Mouse (Mus musculus) gastrocnemius, postnatal 14 days (tissue): Measurements from ENCODE around the gene Garnl3. TPM values are rescaled to one million over a fixed set of nuclear protein-coding genes. Genes with fewer than 3 reads are reported as not detected.
A peak's percentile ranks its signal among the peaks of the same experiment; 100 is the strongest.
"Not testable (repeated sequence)": the region's sequence is repeated elsewhere in the genome, so short reads cannot be mapped to it uniquely, and the experiment has no call there.

ENCODE experiments used
- DNase-seq: peaks from one replicate; pipeline ENCODE4 v3.0.0; 2021; ENCODE audit warnings: mixed read lengths
- intact Hi-C: fragments of 180-260 bp; cut with DNase I; formaldehyde crosslinking; loops from one replicate; pipeline ENCODE4 v1.15.1; 2025; ENCODE audit warnings: low total_unique reads
- total RNA-seq, 2 experiments: library from RNA; stranded (reverse); gene quantifications; 2 replicates each; pipeline ENCODE4 v1.2.3; 2021

Gene Garnl3
- total RNA-seq, 2 experiments from 2014 or later = 2.0 to 2.3 TPM

GRCm38 (mm10) chr2:33097326-33097725 lies 34.1 kb downstream of the Garnl3 start:
- DNase-seq, intact Hi-C loops: not testable (repeated sequence)

DNA sequence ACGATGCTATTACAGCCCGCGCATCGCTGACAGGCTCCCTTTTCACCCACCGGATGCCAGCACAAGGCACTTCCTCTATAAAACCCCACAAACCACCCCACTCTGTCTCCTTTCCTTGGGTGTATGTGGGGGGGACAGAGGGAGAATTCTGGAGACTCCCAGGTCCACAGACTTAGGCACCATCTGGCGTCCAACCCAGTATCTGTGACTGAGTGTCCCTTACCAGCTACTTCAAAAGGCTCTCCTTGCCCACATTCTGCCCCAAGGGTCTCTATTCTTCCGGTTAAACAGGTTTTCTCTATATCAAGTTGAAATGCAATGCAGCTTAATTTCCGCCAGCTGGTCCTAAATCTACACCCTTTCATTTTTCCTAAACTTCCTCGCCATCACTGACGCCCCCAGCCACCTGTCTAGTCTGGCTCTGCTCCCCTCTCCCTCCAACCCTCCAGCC lies 36.2 kb downstream of the Garnl3 start:
- intact Hi-C loops = no loop called here
- no peak for DNase-seq

- intact Hi-C loops = no loop called here
- no peak for DNase-seq
Observed at GRCm38 (mm10) chr2:33090620-33091520, 40.6 kb downstream of the Garnl3 start.

GRCm38 (mm10) chr2:33090033-33090400 lies 41.4 kb downstream of the Garnl3 start:
- intact Hi-C loops, DNase-seq: not testable (repeated sequence)

- DNase-seq = no peak
- intact Hi-C loops = no loop called here
Observed at GRCm38 (mm10) chr2:33089356-33090032, 42.0 kb downstream of the Garnl3 start.

DNA sequence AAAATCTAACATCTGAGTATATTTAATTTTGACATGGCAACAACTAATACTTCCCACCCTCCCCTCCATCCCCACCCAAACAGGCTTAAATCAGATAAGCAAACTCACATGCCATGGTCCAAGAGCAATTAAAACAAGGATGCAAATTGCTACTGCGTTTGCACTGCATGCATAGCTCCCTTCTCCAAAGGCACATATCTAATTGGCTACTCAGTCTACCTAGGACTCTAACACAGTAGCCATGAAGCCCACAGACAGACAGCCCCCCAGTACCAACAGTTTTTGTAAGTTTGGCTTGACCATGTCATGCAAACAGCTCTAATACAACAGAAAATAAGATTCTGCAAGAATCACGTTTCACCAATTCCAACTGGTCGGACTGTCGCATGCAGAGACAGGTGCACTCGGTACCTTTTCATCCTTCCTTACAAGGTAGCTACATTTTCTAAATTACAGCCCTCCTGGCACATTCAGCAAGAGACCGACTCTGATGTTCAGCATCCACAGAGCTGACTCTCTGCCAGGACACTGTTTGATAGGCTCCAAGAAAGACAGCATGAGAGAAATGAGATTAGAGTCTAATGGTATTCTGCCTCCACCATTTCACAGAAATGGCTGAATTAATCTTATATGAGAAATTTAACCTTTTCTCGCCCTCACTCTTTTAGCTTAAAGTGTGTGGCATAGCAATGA lies 44.6 kb downstream of the Garnl3 start:
- intact Hi-C loops = no loop called here
- no peak for DNase-seq

GRCm38 (mm10) chr2:33086016-33086596 lies 45.3 kb downstream of the Garnl3 start:
- intact Hi-C loops = no loop called here
- no peak for DNase-seq

GRCm38 (mm10) chr2:33084221-33084620 lies 47.2 kb downstream of the Garnl3 start:
- intact Hi-C loops = no loop called here
- no peak for DNase-seq

GRCm38 (mm10) chr2:33080166-33080565 lies 51.3 kb downstream of the Garnl3 start:
- no peak for DNase-seq
- intact Hi-C loops = no loop called here

GRCm38 (mm10) chr2:33077252-33077651 lies 54.2 kb downstream of the Garnl3 start:
- DNase-seq = no peak
- intact Hi-C loops = no loop called here

DNA sequence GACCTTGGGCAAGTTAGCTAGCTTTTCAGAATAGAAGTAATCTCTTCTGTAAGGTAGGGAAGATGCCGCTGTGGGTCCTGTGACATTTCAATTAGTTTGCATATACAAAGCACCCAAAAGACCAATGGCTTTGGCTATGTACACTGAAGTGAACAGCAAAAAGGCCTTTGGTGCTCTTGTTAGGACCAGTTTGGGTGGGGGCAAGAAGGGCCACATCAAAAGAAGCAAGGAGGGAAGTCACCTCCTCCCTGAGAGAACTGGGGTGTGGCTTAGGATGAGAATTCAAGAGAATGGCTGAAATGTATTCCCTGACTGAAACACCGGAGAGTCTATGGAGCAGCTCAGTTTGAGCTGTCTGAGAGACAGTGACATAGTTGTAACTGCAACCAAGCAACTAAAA lies 56.5 kb downstream of the Garnl3 start:
- intact Hi-C loops = no loop called here
- DNase-seq = no peak

DNA sequence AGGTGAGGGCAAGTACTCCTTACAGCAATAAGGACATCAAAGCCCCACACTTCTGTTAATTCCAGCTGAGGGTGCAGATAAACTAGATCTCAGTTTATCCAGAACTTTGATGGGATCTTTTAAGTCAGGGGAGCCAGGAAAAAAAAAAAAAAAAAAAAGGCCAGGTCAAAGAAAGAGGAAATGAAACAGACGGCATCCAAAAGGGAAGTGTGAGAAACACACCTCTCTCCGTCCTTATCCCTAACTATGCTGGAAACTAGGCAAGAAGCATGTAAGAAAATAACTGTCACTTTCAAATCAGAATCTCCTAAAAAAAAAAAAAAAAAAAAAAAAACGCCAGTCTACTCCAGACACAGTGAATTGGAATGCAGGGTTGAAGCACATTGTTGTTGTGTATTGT lies 57.3 kb downstream of the Garnl3 start:
- no peak for DNase-seq
- intact Hi-C loops = no loop called here

DNA sequence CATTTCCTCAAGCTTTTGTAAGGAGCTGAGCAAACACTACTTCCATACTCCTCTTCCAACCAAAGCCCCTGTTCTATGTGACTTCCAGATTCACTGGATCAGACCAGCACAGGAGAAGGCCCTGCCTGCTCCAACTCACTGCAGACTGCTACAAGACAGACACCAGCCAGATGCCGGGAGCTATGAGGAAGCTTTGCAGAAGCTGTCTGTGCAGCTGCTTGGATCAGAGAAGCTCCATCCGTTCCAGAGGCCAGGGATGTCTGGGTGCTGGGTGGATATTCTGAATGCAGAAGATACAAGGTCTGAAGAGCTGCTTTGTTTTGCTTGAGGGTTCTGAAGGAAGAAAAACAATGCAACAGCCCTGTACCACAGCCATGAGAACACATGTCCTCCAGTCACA lies 59.1 kb downstream of the Garnl3 start:
- DNase-seq = peak; percentile 10

GRCm38 (mm10) chr2:33065610-33066009 lies 65.8 kb downstream of the Garnl3 start:
- DNase-seq = no peak

More for the DNA sequence above, 59.1 kb downstream of the Garnl3 start:
- intact Hi-C loops = no loop called here

DNA sequence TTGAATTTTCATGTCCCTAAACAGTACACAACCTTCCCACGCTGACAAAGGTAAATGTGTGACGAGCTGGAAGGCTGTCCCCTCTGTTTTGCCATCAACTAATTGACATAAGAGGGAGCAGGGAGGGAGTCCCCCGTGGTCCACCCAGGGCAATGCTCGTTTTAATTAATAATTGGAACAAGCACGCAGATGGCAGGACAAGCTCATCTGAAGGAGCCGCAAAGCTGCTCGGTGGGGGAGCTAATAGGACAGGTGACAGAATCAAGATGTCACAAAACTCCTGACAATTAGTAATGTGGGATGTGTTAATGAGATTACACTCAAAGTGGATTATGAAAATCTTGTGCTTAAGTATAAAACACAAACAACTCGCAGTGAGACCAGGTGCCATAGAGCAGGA lies 68.7 kb downstream of the Garnl3 start:
- no peak for DNase-seq
- intact Hi-C loops = loop anchor here (2.0 kb wide), 1 partner anchor 38 kb away; no protein-coding TSS in a partner anchor

More at GRCm38 (mm10) chr2:33065610-33066009, 65.8 kb downstream of the Garnl3 start:
- intact Hi-C loops = no loop called here

- intact Hi-C loops = no loop called here
- DNase-seq = no peak
Observed at GRCm38 (mm10) chr2:33058926-33059325, 72.5 kb downstream of the Garnl3 start.

DNA sequence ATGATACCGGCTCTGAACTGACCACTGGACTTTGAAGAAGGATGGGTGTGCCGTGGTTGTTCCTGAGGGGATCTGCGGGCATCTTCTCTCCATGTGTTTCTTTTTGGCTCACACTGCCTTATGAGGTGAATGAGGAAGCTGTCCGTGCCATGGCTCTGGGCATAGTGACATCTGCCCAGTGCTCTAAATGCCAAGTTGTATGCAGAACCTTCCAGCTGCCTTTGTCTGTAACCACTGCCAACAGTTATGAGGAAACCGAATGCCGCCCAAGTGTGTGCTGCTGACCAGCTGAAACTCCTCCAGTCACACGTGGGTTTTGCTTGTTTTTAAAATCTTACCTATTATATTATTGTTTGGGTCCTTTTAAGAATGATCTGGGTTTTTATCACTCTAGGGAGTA lies 73.9 kb downstream of the Garnl3 start:
- intact Hi-C loops = no loop called here
- DNase-seq = peak; percentile 19

GRCm38 (mm10) chr2:33053966-33054365 lies 77.5 kb downstream of the Garnl3 start:
- intact Hi-C loops = no loop called here
- no peak for DNase-seq

DNA sequence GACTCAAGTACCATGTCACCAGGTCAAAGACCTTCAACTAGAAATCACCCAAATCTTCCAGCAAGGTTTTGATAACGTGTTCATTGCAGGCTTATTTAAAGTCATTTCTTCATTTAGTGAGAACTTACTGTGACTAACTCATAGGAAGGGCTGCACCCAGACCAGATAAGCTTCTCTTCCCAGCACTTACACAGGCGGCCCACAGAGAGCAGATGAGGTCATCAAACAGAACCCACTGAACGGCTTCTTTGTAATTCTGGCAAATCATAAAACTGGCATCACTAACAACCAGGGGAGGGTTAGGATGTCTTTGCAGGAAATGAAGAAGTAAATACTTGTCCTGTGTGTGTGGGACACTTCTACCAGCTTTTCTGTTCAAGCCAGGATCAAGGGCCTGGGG lies 84.1 kb downstream of the Garnl3 start:
- DNase-seq = no peak
- intact Hi-C loops = no loop called here

DNA sequence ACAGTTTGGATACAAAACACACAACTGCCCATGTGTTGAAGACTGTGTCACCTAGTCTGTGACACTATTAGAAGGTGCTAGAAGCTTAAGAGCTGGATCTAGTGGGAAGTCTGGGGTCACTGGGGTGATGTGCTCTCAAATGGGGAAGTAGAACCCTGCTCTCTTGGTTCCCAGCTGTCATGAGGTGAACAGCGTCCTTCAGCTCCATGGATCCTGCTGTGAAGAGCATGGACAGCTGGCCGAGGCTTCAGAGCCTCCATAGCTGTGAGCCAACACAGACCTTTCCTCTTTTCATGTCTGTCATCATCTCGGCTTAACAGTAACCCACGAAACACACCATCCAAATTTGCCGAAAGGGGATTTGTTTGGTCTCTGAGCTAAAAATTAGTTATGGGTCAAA lies 84.5 kb downstream of the Garnl3 start:
- intact Hi-C loops = no loop called here
- no peak for DNase-seq
